Mouse (Mus musculus): ENCODE data around the gene Utrn. TPM values are rescaled to one million over a fixed set of nuclear protein-coding genes. Genes with fewer than 3 reads are reported as not detected.
"Not testable (repeated sequence)": the region's sequence is repeated elsewhere in the genome, so short reads cannot be mapped to it uniquely, and the experiment has no call there.

Utrn gene
- total RNA-seq, 2 experiments from 2014 or later: 17.2 to 28.2 TPM

DNA sequence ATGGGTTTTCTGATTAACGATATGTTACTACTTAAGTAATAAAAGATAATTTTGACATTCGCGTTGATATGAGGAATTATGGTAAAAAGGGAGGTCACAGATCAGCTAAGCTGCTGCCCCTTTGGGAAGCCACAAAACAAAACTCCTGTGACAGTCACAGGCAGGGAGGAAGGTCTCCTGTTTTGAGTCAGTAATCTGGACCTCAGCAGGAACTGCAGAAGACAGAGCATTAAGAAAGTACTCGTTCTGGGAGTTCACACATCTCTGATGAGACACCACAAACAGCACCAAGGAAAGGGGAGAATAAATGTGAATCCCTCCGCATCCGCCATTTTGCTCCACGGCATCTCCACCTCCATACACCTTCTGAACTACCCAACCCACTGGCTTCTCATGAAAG lies 259.3 kb downstream of the Utrn start:
- ATAC-seq (replicated peaks; ENCODE audit: poor library complexity): no peak

DNA sequence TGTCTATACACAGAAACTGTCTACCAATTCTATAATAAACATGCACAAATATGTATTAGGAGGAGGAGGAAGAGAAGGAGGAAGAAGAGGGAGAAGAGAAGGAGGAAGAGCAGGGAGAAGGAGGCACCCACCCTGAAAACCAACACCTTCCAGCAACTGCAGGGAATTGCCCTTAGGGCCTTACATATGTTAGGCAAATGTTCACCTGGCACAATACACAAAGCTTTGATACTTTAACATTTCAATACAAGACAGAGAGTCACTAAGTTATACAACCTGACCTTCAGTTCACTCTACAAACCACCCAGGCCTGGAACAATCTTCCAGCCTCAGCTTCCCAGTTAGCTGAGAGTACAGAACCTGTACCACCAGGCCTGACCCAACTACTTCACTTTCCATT lies 260.5 kb downstream of the Utrn start:
- no peak for ATAC-seq (replicated peaks; ENCODE audit: poor library complexity)

DNA sequence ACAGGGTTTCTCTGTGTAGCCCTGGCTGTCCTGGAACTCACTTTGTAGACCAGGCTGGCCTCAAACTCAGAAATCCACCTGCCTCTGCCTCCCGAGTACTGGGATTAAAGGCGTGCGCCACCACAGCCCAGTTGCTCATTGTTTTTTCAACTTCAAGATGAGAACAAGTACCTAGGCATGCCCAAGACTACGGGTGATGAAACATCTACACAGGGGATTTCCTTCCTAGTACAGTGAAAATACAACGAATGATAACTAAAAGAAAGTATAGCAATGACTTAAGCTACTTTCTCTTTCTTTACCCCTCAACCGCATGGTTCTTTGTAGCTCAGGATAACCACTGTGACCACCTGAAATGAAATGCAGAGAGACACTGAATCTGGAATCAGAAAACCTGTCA lies 262.0 kb downstream of the Utrn start:
- not testable (repeated sequence) for ATAC-seq (replicated peaks; ENCODE audit: poor library complexity)

DNA sequence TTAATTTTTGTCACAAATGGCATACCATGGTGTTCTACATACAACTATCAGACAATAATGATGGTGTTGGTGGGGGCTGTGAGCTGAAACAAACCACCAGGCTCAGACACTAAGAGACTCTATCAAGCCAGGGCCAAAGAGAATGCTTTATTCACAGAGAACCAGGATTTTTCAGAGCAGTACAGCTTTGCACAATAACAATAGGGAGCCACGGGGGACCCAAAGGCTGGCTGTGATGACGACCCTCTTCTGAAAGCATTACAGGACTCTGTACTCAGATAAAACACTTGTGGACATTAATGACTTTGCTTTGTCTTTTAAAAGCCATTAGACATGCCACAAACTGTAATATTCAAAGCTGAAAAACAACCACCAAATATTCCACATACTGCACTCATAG lies 273.8 kb downstream of the Utrn start:
- ATAC-seq (replicated peaks; ENCODE audit: poor library complexity): no peak

DNA sequence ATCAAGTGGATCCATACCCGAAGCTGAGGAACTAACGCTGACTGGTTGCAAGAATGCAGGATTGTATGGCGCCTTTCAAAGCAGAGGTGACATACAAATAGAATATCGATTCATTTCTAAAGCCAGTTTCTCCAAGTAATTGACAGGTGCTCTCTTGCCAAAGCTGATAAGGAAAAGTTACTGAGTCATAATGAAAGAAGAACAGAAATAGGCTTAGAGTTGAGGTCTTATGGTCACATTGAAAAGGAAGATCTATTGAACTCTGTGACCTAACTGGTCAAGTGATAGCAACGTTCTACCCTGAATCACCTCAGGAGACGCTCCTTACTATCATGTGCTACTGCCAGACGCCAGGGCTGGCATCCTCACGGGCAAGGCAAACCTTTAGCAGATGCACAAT lies 274.2 kb downstream of the Utrn start:
- no peak for ATAC-seq (replicated peaks; ENCODE audit: poor library complexity)

DNA sequence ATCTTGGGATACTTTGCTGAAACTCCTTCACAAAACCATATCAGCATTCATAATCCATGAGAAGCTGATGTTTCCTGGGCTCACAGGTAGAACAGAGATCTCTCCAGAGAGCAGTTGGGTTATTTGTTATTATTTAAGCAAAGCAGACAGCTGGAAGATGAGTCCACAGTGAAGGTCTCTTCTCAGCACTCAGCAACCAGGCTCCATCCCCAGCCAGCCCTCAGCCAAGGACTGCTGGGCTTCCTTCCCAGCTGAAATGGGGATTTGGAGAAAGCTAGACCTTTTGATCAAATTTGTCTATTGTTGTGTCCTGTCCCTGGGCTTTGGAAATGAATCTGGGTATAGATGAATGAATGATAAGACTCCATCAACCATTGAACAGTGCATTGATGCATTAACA lies 276.1 kb downstream of the Utrn start:
- ATAC-seq (replicated peaks; ENCODE audit: poor library complexity): no peak

DNA sequence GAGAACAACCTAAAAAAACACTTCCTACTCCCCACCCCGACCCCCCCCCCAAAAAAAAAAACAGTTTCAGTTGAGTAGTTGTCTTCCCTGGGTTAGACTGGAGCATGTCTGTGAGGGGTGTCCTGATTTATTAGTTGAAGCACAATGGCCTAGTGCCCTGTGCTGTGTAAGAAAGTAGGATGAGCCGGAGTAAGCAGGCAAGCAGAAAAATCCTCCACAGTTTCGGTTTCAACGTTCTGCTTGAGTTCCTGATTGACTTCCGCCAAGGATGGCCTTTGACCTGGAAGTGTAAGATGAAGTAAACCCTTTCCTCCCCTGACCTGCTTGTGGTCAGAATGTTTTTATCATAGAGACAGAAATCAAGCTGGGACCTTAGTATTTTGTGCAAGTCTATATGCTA lies 277.2 kb downstream of the Utrn start:
- ATAC-seq (replicated peaks; ENCODE audit: poor library complexity): no peak

DNA sequence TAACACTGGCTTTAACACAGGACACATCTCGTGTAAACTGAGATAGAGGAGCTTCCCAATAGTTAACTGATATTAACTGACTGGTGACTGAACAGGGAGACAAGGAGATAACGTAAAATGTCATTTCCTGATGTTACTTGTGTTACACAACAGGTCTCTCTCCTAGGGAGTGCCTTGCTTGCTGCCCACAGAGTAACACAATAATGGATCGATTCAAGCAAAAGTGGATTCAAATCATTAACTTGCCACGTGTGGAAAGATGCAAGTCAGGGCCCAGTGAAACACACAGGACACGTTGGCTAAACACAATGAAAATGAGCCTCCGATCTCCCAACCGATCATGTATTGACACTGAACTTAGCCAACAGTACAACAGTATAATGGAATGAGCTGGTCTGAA lies 281.1 kb downstream of the Utrn start:
- ATAC-seq (replicated peaks; ENCODE audit: poor library complexity): no peak

DNA sequence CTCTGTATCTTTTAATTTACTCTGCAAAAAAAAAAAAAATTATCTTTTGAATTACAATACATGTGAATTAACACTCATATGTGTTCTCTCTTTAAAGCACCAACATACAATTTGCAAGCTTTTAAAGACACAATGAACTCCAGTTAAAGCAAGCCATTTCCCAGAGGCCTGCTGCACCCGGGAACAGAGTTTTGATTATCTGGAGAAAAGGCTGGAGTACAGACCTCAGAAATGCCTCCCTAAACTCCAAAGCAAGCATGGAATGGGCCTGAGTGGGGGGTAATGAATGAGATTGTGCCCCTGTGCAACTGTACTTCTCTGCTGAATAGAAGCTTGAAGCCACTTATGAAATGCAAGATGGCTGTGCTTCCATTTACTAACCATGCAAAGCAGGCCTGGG lies 281.8 kb downstream of the Utrn start:
- ATAC-seq (replicated peaks; ENCODE audit: poor library complexity): no peak

DNA sequence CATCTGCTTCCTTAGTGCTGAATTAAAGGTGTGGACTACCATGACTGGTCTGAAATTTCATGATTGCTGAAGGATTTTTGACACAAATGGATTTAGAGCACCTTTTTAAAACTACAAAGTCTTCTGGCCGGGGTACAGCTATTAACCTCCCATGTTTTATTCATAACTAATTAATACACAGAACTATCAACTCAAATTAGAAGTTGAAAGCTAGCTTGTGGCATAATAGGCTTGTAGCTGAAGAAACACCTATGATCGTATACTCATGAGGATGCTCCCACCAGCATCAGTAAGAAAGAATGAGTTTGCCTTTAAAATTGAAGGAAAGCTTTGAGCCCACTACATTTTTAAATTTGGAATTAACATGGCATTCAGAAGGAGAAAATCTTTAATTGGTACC lies 282.3 kb downstream of the Utrn start:
- no peak for ATAC-seq (replicated peaks; ENCODE audit: poor library complexity)

DNA sequence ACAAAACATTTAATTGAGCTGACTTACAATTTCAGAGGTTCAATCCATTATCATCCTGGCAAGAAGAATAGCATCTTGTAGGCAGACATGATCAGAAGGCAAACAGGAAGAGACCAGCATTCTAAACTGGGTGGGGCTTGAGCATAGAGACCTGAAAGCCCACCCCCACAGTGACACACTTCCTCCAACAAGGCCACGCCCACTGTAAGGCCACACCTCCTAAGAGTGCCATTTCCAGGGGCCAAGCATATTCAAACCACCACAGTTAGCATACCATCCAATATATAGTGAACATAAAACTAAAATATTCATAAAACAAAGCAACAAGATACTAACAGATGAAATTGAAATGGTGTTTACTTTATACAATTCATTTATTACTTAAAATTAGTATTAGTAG lies 283.0 kb downstream of the Utrn start:
- no peak for ATAC-seq (replicated peaks; ENCODE audit: poor library complexity)

DNA sequence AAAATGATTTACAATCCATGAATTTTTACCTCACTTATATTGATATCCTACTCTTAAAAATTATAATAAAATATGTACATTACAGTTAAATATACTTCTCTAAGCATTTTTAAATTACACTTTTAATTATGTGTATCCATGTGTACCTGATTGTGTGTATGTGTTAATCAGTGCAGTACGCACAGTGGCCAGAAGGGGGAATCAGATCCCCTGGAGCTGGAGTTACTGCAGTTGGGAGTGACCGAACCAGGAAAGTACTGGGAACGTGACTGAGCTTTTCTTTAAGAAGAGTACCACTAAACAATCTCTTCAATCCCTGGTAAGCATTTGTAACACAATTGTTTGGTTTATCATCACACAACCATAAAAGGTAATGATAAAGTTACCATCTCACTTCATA lies 285.7 kb downstream of the Utrn start:
- no peak for ATAC-seq (replicated peaks; ENCODE audit: poor library complexity)

DNA sequence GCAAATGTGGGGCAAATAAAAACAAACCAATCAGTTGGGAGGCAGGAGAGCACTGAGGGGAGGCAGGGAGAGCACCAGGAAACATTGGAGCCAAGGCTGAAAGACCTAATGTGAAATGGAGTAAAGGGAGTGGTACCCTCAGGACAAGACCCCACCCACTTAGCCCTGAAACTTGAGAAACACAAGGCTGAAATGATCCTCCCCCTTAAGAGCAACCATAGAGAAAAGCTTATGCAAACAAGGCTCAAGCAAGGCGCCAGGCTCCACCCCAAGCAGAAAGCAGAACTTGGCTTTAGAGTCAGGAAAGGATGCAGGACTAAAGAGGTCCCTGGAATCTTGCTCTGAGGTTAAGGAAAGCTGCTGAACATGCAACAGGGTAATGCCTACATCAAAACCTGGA lies 290.1 kb downstream of the Utrn start:
- ATAC-seq (replicated peaks; ENCODE audit: poor library complexity): peak; percentile 68

DNA sequence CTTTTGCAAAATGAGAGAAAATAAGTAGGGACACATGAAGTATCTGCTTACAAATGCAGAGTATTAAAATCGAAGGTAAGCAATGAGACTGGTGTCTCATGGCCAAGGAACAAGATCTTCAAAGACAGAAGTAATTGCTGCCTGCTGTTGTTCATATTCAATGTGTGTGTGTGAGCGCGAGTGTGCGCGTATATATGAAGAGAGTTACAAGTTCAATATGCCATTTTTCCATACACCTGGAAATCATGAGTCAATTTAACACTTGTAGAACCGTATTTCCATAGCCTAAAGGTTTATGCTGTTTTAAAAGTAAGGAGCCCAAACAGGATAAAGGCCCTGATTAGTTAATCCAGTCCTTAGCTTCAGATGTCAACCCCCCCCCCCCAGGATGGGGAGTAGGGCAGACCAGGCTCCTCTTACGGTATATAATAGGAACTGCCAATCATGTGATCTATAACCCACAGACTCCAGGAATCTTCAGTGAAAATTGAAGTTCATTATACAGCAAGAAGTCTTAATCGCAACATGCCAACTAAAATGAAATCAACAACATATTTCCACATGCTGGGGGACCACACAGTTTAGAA lies 293.2 kb downstream of the Utrn start:
- ATAC-seq (replicated peaks; ENCODE audit: poor library complexity): no peak

DNA sequence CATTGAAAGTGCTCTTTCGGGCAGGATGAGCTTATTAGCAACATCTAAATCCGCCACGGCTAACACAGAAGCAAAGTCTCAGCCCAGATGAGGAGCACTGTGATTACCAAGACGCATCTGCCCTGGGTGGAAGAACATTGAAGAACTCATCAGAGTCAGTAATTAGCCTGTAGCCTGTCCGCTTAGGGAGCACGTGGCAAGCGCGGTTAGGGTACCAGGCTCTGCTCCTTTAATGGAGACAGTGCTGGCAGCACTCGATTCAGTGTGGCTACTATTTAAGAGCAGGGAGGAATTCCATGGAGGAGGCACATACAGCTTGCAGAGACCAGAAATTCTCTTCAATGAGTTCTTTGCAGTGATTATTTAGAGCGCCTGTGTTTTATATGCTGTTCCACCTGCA lies 294.4 kb downstream of the Utrn start:
- no peak for ATAC-seq (replicated peaks; ENCODE audit: poor library complexity)

DNA sequence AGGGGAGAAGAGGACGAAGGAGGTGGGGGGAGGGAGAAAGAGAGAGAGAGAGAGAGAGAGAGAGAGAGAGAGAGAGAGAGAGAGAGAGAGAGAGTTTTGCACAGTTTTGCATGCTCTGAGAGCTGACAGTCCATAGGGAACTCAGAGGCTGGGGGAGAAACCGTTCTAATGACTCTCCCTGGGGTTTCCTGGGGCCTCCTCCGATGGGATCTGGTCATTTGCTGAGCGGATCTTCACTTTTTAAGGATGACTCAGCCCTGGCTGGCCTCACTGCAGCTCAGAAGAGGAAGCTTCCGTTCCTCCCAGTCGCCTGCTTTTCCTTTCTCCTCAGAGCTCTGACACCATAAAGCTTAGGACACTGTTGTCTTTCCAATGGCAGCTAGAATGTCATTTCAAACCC lies 295.6 kb downstream of the Utrn start:
- ATAC-seq (replicated peaks; ENCODE audit: poor library complexity): peak; percentile 93

DNA sequence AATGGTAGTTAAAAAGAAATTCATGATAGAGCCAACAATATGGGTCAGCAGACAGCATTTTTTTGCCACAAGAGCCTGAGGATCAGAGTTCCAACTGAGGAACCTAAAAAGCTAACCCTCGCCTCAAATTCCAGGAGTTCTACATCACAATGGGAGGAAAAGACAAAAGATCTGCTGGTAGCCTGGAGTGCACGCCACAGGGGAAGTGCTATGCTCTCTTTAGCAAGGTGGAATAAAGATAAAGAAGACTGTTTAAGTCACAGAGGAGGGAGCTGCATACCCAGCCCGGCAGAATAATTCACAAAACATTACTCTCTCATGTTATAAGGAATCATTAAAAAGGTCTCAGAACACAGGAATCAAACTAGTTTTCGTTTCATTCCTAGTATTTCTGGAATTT lies 296.4 kb downstream of the Utrn start:
- ATAC-seq (replicated peaks; ENCODE audit: poor library complexity): 0 out of 2 replicates have a peak, but pooled peaks have one; percentile 24

DNA sequence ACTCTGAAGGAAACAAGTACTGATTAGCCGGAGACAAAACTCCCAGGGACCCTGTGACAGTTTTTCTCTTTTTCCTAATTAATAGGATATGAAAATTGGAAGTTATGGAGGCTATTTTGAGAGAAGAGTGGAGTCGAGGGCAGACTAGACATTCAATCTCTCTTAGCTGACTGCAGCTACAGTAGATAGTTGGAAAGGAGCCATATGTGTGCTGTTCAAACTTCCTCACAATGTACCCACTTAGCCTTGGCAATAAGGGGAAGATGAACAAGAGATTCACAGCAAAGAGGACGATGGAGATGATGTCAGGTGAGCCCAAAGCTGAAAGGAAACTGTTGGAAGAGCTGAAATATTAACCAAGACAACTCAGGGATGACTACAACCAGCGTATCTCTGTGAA lies 304.7 kb downstream of the Utrn start:
- ATAC-seq (replicated peaks; ENCODE audit: poor library complexity): 0 out of 2 replicates have a peak, but pooled peaks have one; percentile 34

DNA sequence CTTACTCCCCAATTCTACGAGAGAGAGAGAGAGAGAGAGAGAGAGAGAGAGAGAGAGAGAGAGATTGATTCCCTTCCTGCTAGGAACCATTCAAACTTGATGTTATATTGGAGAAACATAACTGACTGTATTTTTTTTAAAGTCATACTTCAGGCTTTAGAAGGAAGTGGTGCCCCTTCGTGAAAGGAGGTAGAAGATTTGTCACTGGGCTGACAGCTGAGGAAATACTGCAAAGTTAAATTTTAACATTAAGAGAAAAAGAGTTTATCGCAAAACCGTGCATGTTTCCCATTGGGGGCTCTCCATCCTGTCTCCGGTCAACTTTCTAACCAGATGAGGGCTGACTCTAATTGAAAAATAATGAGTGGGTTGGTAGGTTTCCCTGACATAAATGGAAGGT lies 310.4 kb downstream of the Utrn start:
- ATAC-seq (replicated peaks; ENCODE audit: poor library complexity): peak; percentile 11; the same call in 1 of the 2 replicates

DNA sequence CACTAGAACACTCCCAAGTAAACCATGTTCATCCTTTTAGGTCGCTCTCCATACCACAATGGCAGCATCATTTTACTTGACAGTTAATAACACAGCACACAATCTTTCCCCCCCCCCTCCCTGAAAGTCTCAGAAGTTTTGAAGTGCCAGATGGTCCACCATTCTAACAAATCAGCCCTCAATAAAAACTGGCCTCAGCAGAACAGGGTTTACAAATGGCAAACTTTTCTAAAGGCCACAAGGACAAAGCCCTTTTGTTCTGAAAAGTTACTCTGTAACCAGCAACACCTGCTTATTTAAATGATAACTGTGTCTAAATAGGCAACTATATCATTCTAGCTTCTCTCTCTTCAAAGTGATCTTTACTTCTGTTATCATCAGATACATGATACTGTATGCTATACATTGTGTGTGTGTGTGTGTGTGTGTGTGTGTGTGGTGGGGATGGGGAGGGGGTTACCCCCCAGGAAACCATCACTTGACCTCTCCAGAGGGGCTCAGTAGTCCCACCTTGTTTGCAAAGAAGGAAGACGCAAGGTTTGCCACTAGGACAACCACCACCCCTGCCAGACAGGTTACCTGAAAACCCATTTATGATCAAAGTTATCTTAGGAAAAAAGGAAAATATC lies 315.0 kb downstream of the Utrn start:
- no peak for ATAC-seq (replicated peaks; ENCODE audit: poor library complexity)

DNA sequence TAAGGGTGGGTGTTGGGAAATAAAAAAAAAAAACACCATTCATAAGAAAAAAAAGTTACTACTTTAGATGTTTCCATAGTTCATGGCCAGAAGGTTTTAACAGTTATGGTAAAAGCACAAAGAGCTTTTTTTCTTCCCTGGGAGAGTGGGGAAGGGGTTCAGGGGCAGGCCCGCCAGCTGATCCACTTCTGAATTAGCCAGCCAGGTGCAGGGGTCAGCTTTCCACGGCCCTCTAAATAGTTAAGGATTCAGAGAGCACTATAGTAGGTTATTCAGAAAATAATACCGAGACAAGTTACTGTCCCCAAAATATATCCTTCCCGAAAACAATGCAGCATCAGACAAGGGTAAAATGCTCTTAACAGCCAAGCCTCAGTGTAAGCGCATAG lies 316.3 kb downstream of the Utrn start:
- ATAC-seq (replicated peaks; ENCODE audit: poor library complexity): no peak

DNA sequence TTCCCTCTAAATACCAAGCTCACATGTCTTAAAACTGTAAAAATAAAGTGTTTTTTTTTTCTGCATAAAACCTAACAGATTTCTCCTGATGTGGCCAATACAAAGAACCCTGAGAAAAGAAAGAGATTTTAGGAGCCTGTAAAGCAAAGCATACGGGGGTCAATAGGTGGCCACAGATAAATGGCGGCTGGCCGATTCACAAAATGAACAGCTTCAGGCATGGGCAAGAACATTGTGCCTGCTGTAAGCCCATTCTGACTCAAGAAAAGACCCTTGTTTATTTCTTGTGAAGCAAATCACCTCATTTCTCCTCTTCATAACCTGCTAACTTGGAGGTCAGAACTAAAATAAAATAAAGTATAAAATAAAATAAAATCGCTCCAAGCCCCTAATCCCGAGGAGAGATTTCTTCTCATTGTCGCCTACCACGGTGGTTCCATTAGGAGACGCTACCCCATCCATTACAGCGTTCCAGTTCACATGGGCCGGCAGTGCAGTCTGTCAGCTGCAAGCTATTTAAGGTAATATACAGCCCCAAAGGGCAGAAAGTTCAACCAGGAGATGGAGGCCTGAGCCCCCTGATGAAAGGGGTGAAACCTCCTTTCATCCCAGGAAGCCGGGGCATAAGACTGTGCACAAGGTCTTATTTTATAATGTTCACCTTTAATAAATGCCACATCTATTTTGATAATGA lies 316.8 kb downstream of the Utrn start:
- ATAC-seq (replicated peaks; ENCODE audit: poor library complexity): no peak

DNA sequence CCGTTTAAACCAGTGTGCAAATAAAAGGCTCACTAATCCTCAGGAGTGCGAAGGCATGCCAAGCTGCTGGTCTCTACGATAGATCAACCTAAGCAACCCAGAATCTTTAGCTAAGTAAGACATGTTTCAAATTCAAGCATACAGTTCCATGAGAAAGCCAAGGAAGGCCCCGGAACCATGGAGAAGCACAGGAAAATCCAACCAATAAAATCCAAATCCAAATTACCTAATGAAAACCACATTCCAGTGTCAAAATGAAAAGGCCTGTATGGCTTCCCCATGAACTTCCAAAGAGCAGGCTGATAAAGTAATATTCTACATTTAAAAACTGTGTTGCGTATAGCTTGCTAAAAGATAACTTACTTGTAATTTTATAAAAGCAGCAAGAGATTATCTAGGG lies 317.4 kb downstream of the Utrn start:
- ATAC-seq (replicated peaks; ENCODE audit: poor library complexity): no peak

Measured in megakaryocyte progenitor cell, adult 5-6 weeks (primary cell).